Mouse (Mus musculus) T-cell, adult 66 days (primary cell): ENCODE data around the gene Gm4985. TPM values are rescaled to one million over a fixed set of nuclear protein-coding genes. Genes with fewer than 3 reads are reported as not detected.

Experiments
- total RNA-seq, 2 experiments: library from RNA; stranded (reverse); gene quantifications; 3 replicates in 1 of 2; 4 replicates in 1 of 2; pipeline ENCODE4 v1.2.4; 2023

Gm4985 gene
- total RNA-seq = not detected

GRCm38 (mm10) chrX:23958834-23959233, at the start of gene Gm4985:
Gene Gm4985 (minus strand): TSS chrX:23958934.

Other genes with a start within 250 kb of the Gm4985 start
- gene Gm4907, start 76.4 kb downstream of the Gm4985 start, total RNA-seq = not detected